Mouse (Mus musculus) kidney, adult 2 months (tissue): ENCODE data around the gene Mef2c. TPM values are rescaled to one million over a fixed set of nuclear protein-coding genes. Genes with fewer than 3 reads are reported as not detected.

Experiments used
- DNase-seq: peaks from one replicate; pipeline ENCODE4 v3.0.0; 2021
- H3K27ac ChIP-seq: fragments of 200-500 bp; 2 replicates; pipeline ENCODE4 v1.5.1; 2012; ENCODE audit warnings: low read depth, low read length, control low read depth, inconsistent platforms; ENCODE audit not compliant: insufficient read depth
- H3K27me3 ChIP-seq: fragments of 200-500 bp; replicated peaks from 2 replicates; pipeline ENCODE4 v1.6.1; 2012; ENCODE audit warnings: mild to moderate bottlenecking, moderate library complexity, low read length, inconsistent platforms; ENCODE audit not compliant: control insufficient read depth, insufficient read depth
- H3K36me3 ChIP-seq: fragments of 200-500 bp; 2 replicates; pipeline ENCODE4 v1.6.1; 2012; ENCODE audit warnings: mild to moderate bottlenecking, moderate library complexity, low read length, inconsistent platforms; ENCODE audit not compliant: control insufficient read depth, insufficient read depth
- H3K4me1 ChIP-seq: fragments of 200-500 bp; 2 replicates; pipeline ENCODE4 v1.6.1; 2011; ENCODE audit warnings: low read length; ENCODE audit not compliant: control insufficient read depth, insufficient read depth
- H3K4me3 ChIP-seq: fragments of 200-500 bp; 2 replicates; pipeline ENCODE4 v1.5.1; 2011; ENCODE audit warnings: mild to moderate bottlenecking, low read depth, low read length, control low read depth; ENCODE audit not compliant: insufficient read depth
- CTCF ChIP-seq: fragments of 200-500 bp; conservative IDR thresholded peaks from 2 replicates; pipeline ENCODE4 v1.5.1; 2011; ENCODE audit warnings: low read depth, mild to moderate bottlenecking, control low read depth, low read length, moderate library complexity, mixed read lengths; ENCODE audit not compliant: insufficient read depth, insufficient read length
- POLR2A ChIP-seq: fragments of 200-500 bp; IDR thresholded peaks from one replicate; pipeline ENCODE4 v1.6.1; 2011; ENCODE audit warnings: low read depth, low read length, control low read depth
- WGBS: fragments of 180-500 bp; shearing (Covaris S2); methylation state at CpG from one replicate; pipeline ENCODE4 v1.1.7; 2018; 5-methylcytosine and 5-hydroxymethylcytosine counted together
- polyA plus RNA-seq: library from polyadenylated mRNA; depleted of rRNA; stranded (reverse); fragments of >200 nt; gene quantifications from 2 replicates; pipeline ENCODE4 v1.2.3, GENCODE M21; 2012

Gene Mef2c
- polyA plus RNA-seq, 1 experiment, result 12.8 TPM

DNA sequence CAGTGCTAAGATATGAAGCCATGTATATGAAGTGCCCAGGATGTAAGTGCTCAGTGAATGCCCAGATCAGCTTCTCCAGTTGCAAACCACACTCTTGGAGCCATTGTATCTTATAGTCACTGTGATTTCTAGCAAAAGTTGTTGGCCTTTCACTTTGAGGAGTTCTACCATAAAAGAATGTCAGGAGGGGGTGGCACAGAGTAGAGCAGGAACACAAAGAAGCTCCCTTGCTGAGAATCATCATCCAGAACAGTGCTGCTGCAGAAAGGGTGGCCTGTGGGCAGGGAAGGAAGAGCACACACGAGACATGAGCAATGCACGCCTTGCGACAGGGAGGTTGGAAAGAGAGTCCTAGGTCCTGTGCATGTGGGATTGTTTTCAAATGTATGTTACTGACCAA lies 75.6 kb downstream of the Mef2c start:
- Histone ChIP-seq H3K27ac (no peak overlapping the region), H3K27me3 (no peaks in the 10 kb centered on the region), H3K4me3 (no peak overlapping the region), H3K4me1 (no peaks in the 10 kb centered on the region), H3K36me3 (no peaks in the 10 kb centered on the region)
- WGBS, result 93% methylated on average over 3 of the region's 3 CpGs
- TF ChIP-seq POLR2A (no peak), CTCF (no peak)
- DNase-seq, result no peak

DNA sequence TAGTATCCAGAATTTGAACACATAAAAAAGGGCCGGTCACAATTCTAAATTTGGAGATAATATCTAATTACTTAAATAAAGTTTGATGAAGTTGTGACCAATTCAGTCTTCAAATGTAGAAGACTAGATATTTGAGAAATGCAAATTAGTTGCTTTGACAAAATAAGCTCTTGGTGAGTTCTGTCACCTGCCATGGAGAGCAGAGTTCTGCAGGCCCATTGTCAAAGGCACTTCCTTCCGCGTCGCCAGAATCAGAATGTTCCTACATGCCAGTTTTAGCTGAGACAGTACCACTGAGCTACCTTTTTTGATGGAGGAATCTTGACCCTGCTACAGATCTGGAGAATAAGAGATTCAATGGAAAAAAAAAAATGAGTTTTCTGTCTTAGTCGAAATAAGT lies 77.0 kb downstream of the Mef2c start:
- H3K4me1 ChIP-seq, result no peaks in the 10 kb centered on the region
- 80% methylated on average over 5 of the region's 5 CpGs for WGBS
- H3K36me3 ChIP-seq, result no peaks in the 10 kb centered on the region
- TF ChIP-seq CTCF (no peak), POLR2A (no peak)
- DNase-seq, result peak; percentile 45
- no peak overlapping the region for H3K27ac ChIP-seq
- no peaks in the 10 kb centered on the region for H3K27me3 ChIP-seq
- H3K4me3 ChIP-seq, result no peak overlapping the region

DNA sequence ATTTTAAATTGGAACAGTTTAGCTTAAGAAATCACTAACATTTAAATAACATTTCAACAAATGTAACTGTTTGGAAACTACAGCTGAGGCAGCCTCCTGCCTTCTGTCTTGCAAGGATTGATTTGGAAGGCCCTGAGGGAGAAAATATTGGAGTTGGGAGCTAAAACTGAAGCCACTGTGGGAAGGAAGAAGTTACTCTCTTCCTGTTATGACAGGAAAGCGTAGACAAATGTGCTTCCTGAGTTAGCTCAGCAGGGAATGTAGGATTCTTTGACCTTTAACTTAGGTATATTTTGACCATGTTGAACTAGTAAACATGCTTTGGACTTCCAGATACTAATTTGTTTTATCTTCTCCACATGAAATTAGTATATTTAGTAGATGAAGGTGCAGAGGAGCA lies 78.7 kb downstream of the Mef2c start:
- WGBS, result 80% methylated on average over 1 of the region's 1 CpGs
- Histone ChIP-seq H3K4me3 (no peak overlapping the region), H3K36me3 (no peaks in the 10 kb centered on the region), H3K27me3 (no peaks in the 10 kb centered on the region), H3K27ac (no peak overlapping the region), H3K4me1 (no peaks in the 10 kb centered on the region)
- TF ChIP-seq CTCF, result no peak
- TF ChIP-seq POLR2A, result no peak
- peak; percentile 57 for DNase-seq

DNA sequence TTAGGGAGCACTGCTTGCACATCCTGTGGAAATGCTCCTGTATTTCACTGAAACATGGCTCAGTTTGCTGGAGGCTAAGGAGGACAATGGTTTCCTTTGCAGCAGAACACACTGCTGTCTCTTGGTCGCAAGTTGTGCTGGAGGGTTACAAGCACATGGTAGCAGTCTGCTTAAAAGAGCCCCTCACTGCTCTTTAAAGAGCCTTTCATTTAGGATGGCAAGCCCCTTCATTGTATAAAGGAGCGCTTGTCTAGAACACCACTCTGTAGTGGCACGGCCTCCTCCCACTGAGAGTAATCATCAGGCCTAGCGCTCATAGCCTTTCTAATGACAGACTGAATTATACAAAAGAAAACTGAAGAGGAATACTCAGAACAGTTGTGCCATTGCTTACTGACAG lies 80.0 kb downstream of the Mef2c start:
- DNase-seq, result no peak
- WGBS, result 95% methylated on average over 4 of the region's 4 CpGs
- Histone ChIP-seq H3K36me3 (no peaks in the 10 kb centered on the region), H3K27ac (peak overlapping the region; percentile 17; the same call in 1 of the 2 replicates), H3K4me3 (no peak overlapping the region), H3K4me1 (no peaks in the 10 kb centered on the region), H3K27me3 (no peaks in the 10 kb centered on the region)
- TF ChIP-seq POLR2A (no peak), CTCF (no peak)

DNA sequence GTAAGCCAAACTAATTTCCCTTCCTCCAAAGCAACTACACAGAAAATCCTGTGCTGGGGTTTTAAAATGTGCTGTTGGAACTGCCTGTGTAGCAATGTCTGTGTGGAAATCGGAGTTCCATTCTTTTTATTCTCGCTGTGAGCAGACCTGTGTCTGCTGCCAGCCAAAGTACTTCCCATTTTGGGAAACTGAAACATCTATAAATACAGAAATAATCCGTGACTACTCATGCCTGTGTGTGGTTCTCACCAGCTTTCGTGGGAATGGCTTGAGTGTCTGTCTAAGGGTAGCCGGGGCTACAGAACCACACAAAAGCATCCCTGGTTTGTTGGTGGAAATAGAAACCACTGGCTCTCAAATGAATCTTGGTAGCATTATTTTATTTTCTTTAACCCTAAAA lies 81.5 kb downstream of the Mef2c start:
- 82% methylated on average over 5 of the region's 5 CpGs for WGBS
- H3K4me1 ChIP-seq, result no peaks in the 10 kb centered on the region
- H3K27ac ChIP-seq, result no peak overlapping the region
- H3K36me3 ChIP-seq, result no peaks in the 10 kb centered on the region
- no peak for DNase-seq
- H3K4me3 ChIP-seq, result no peak overlapping the region
- TF ChIP-seq POLR2A (no peak), CTCF (no peak)
- no peaks in the 10 kb centered on the region for H3K27me3 ChIP-seq

DNA sequence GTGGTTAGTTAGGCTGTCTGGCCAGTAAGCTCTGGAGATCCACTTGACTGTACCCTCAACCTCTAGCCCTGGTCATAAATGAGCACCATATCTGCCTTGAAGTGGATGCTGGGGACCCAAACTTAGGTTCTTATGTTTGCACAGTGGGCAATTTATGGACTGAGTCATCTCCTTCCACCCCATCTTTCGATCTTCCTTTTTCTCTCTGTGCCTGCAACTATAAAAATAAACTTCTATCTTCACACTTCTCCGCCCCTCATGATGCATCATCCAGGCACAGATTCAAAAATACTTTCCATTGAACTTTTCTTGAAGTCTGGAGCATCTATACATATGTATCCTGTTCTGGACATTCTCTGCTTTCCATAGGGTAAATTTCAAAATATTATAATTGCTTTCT lies 84.4 kb downstream of the Mef2c start:
- H3K36me3 ChIP-seq, result no peaks in the 10 kb centered on the region
- no peak overlapping the region for H3K27ac ChIP-seq
- WGBS, result 79% methylated on average over 2 of the region's 2 CpGs
- no peaks in the 10 kb centered on the region for H3K27me3 ChIP-seq
- H3K4me3 ChIP-seq, result no peak overlapping the region
- TF ChIP-seq POLR2A (no peak), CTCF (no peak)
- no peak for DNase-seq
- H3K4me1 ChIP-seq, result no peaks in the 10 kb centered on the region

DNA sequence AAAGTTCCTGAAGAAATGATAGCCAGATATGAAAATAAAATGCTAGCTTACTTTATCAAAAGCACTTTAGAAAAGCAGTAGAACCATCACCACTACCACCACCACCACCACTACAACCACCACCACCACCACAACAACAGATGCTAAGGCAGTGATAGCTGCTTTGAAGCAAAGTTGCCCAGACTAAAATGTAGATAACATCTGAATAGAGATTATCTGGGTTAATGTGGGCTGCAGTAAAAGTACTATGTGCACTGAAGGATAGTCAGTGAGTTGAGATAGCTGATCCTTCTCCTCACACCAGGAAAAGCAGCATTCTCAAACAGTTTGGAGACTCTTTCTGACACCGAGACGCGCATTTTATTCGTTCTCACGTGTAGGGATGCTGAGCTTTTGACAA lies 87.1 kb downstream of the Mef2c start:
- no peak for DNase-seq
- Histone ChIP-seq H3K27ac (no peak overlapping the region), H3K4me3 (no peak overlapping the region), H3K27me3 (no peaks in the 10 kb centered on the region), H3K4me1 (no peaks in the 10 kb centered on the region), H3K36me3 (no peaks in the 10 kb centered on the region)
- WGBS, result 94% methylated on average over 5 of the region's 5 CpGs
- TF ChIP-seq POLR2A, result no peak
- no peak for TF ChIP-seq CTCF

DNA sequence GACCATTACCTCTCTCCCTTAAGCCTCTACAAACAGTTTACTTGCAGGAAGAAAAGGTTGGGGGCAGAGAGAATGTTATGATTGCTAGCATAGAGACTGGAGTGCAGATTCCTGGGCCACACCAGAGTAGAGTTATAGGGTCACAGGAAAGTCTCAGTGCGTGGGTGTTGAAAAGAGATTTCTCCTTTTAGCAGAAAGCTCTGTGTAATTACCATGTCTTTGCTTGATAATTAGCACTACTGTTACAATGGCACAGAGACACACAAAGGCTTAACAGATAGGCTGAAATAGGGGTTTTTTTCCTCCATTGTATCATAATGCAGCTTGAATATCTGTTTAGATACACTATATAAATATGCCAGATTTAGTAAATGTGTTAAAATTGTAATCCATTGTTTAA lies 91.6 kb downstream of the Mef2c start:
- DNase-seq, result no peak
- Histone ChIP-seq H3K4me3 (no peak overlapping the region), H3K27ac (no peak overlapping the region), H3K36me3 (no peaks in the 10 kb centered on the region), H3K4me1 (no peaks in the 10 kb centered on the region), H3K27me3 (no peaks in the 10 kb centered on the region)
- WGBS, result 85% methylated on average over 1 of the region's 1 CpGs
- no peak for TF ChIP-seq CTCF
- TF ChIP-seq POLR2A, result no peak
